Mouse (Mus musculus) R1 (cell line): ENCODE results near the gene March6.

Experiments used
- DNase-seq: peaks from one replicate; pipeline ENCODE4 v3.0.0-alpha.2; 2018; ENCODE audit warnings: low read depth, low spot score

The March6 gene

GRCm38 (mm10) chr15:31542013-31542958 is 11.4 kb upstream of the March6 start:
- peak; percentile 93 for DNase-seq

DNA sequence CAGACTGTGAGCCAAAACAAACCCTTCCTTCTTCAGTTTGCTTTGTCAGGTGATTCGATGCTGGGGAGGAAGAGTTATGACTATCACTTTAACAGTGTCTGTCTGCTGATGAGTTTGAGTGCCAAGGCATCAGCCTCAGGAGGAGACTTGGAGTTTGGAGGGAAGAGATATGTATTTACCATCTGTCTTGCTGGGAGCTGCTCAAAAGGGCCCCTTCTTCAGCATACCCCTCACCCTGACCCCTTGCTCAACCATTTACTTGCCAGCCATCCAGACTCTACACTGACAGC is 9.6 kb upstream of the March6 start:
- DNase-seq: no peak

DNA sequence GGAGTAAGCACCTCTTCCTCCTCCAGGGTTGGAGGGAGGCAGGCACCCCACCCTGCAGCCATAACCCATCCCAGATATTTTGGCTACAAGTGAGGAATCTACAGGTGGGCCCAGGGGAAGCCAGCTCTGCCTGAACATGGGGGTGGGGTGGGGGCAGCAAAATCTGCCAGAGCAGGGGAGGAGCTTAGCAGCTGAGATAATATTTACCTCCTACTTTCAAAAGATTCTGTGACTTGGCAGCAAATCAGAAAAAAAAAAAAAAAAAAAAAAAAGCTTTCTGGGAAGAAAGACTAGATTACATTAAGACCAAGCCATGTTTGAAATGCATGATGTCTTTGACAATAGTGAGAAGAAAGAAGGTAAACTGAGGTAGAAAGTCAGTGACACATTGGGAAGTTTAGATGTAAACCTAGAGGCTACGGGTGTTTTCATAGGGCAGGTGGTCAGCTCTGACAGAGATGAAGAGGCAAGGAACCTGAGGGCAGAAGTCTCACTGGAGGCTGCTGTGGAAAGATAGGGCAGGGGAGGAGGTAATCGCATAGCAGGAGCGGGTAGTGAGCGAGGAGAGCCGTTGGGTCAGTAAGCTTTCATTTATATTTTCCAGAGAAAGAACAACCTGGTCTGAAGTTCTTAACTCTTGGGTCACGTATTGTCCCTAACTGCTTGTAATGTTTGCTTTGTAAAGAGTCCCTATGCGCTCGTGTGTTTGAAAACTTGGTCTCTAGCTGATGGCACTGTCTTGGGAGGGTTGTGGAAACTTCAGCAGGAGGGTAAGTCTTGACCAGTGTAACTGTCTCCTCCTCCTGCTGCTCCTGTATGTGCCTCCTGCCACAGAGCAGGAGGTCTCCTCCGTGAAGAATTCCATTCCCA is 9.0 kb upstream of the March6 start:
- DNase-seq: no peak

GRCm38 (mm10) chr15:31538346-31538745 is 7.5 kb upstream of the March6 start:
- DNase-seq: no peak

DNA sequence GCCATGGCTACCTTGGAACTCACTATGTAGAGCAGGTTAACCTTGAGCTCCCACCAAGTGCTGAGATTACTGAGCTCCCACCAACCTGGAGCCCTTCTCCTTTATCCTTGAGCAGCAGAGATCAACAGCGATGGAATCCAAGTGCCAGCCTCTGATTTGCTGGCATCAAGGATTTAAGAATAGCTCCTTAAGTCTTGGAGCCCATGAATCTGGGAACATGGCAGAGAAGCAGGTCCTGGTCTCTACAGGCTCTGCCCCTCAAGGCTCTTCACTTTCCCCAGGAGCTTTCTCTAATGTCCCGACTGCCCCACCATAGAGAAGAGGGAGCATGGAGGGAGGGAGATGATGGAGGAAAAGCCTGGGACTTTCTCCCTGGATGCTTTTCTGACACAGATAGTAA is 6.9 kb upstream of the March6 start:
- DNase-seq: no peak

DNA sequence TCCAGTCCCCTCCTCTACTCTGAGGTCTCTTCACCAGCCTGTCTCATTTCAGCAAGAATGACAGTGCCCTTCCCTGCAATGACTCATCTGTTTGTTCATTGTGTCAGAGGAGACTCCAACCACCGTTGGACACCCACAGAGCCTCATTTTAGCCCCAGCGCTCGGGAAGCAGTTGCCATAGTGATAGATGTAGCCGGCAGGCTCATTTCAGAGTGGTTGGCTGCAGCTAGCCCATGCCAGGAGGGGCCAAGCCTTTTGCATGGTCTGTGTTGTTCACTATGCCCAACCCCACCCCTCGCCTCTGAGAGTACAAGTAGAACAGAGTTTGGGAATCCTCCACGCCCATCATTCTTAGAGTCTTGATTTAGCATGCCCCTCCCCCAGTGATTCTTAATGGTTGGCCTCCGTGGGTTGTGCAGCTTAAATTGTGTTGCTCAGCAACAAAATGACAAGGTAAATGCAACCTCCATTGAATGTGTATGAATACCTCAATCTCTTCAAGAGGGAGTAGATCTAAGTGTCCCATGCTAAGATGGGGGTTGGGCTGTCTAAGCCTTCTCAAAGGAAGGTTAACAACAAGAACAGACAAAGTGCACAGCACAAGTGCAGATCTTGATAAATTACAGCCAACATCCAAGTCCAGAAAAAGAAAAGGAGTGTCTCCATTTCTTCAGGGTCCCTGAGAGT is 5.3 kb upstream of the March6 start:
- DNase-seq: peak; percentile 94

DNA sequence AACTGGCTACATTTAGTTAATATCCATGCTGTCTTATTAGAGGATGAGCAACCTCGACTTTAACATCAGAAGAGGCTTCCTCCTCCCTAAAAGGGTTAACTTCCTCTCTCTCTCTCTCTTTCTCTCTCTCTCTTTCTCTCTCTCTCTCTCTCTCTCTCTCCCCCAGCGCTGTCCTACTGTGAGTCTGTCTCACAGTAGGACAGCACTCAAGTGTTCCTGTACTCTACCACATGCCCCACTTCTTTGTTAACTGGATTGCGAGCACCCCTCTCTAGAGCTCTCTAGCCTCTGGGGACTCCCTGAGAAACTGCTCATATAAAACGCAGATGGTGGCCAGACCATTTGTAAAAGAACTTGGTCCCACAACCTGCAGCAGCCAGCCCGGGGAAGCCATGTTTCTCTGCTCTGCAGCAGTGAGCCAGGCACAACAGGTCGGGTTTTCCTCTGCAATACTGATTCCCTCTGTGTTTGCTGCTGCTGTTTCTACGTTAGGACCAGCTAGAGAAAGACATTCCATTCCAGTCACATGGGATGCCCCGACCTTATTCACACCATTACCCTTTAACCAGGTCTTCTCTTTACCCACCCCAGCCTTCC is 4.5 kb upstream of the March6 start:
- DNase-seq: no peak

DNA sequence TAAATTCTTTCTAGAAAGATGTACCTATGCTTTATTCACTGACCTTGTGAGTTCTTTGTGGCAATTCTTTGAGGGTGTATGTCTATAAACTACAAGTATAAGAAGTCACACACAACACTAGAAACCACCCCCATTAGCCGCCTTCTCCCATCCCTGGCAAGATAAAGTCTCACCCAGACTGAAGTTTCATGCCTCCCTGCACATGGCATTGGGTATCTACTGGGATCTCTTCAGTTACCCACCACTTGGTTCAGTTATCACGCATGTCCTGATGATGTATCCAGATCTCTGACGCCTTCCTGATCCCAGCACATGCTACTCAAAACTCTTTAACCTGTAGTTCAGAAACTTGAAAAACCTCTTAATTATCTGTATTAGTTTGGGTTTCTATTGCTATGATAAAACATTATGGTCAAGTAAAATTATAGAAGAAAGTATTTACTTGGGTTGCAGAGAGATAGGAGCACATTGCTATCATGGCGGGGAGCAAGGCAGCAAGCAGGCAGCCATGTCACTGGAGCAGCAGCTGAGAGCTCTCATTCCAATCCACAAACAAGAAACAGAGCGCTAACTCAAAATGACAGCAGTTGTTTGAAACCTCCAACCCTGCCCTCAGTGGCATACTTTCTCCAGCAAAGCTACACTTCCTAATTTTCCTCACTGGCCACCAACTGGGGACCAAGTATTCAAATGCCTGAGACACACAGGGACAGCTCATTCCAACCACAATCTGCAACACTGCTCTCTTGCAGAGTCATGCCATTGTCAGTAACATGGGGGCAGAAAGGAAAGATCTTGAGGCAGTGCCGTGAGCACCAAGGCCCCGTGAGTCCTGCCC is 3.8 kb upstream of the March6 start:
- no peak for DNase-seq

GRCm38 (mm10) chr15:31533529-31533928 is 2.7 kb upstream of the March6 start:
- DNase-seq: no peak

GRCm38 (mm10) chr15:31532331-31533021 is 1.6 kb upstream of the March6 start:
- no peak for DNase-seq

GRCm38 (mm10) chr15:31531446-31532330 is 835 bp upstream of the March6 start:
- no peak for DNase-seq

- DNase-seq: no peak
These were observed 818 bp downstream of the March6 start for GRCm38 (mm10) chr15:31529811-31530658.

GRCm38 (mm10) chr15:31529103-31529502 is 1.8 kb downstream of the March6 start:
- no peak for DNase-seq

GRCm38 (mm10) chr15:31528477-31528876 is 2.4 kb downstream of the March6 start:
- no peak for DNase-seq

GRCm38 (mm10) chr15:31526463-31526862 is 4.4 kb downstream of the March6 start:
- no peak for DNase-seq

- no peak for DNase-seq
These were observed 11.9 kb downstream of the March6 start for GRCm38 (mm10) chr15:31519000-31519399.

GRCm38 (mm10) chr15:31518371-31518770 is 12.5 kb downstream of the March6 start:
- DNase-seq: no peak

GRCm38 (mm10) chr15:31517186-31517585 is 13.7 kb downstream of the March6 start:
- DNase-seq: no peak
